Mouse (Mus musculus) induced T-regulatory cell, adult 2 months (primary cell): Measurements from ENCODE around the gene Rhox13.
A peak's percentile ranks its signal among the peaks of the same experiment; 100 is the strongest.

Experiments
- DNase-seq: peaks from one replicate; pipeline ENCODE4 v3.0.0-alpha.2; 2012; ENCODE audit warnings: low read depth

The Rhox13 gene

DNA sequence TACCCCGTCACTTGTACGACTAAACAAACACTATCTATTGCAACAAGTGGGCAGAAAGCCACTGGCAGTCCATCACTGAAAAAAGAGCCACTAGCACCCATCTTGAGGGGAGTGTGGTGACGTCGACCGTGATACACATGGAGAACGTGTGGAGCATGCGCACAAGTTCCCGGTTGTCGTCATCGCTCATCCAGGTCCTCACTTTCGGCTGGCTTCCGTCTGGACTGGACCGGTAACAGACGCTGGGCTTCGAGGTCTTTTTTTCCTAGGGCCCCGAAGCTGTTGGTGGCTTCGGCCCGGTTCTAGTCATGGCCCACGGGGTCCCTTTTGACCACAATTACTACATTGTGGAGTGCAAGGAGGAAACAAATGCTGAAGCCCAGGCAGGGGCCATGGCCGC is at the start of gene Rhox13:
Gene Rhox13, plus strand, starts transcription at position 238 of the 400 bp plus-strand sequence.
- DNase-seq, result no peak

DNA sequence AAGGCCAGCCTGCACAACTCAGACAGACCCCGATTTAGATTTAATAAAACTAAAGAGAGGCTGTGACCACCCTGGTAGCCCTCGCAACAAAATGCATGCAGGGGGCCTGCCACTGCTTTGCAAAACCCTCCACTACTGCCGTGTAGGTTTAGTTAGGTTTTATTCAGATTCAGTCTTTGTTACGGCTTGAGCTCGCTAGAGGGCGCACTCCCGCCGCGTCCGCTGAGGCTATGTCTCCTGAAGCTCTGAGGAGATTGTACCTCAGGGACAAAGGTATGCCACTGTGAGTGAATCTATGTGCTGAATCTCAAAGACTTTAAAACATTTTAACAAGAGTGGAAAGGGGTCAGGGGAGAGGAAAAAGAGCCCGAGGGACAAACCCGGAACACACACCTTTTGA is 36.8 kb upstream of the Rhox13 start:
- peak; percentile 24 for DNase-seq

DNA sequence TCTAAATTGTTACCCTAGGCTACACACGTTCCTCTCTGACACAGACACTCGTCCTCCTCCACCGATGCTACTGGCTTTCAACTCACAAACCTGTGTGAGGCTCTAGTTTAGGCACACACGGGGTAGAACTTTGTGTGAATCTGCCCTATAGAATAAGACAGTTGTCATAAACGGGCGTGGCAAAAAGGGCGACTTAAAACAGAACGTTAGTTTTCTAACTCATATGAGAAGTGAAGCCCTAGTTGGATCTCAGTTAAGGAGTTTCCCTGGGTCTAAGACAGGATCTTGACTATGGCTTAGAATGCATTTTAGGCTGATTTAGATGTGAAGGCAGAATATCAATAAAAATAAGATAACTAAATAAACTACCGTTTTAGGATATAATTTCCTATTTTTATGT is 36.0 kb upstream of the Rhox13 start, which contains the start of gene Rhox11:
Gene Rhox11, minus strand, starts transcription at position 101 of the 400 bp plus-strand sequence.
- no peak for DNase-seq

DNA sequence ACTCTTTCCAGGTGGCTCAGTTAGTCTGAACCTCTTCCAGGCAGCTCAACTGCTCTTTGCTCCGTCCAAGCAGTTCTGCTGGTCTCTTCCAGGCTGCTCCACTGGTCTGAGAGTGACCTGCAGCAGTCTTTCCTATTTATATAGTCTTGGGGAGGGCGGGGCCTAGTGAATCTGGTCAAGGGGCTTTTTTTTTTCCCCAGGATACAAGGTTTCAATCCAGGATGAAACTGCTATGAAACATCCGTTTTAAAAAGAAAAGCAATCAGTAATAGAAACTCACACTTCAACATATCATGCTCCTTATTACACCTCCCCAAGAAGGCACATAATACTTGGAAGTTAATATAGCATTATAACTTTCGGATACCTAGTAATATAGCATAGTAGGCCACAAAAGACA is 10.2 kb upstream of the Rhox13 start, which contains the start of gene Rhox12:
Gene Rhox12, minus strand, starts transcription at position 101 of the 400 bp plus-strand sequence.
- no peak for DNase-seq

DNA sequence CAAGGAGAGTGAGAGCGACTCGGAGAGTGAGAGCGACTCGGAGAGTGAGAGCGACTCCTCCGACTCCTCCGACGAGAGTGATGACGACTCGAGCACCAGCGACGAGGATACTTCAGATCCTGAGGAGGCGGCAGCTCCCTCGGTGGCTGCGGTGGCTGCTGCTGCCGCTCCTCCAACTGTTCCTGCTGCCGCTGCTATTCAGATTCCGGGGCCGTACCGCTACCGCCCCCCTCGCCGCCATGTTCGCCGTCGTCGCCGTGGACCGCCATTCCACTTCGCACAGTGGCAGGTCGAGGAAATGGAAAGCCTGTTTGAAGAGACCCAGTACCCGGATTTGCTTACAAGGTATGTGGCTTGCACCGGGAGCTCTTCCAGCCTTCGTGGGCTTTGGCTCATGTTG is 459 bp downstream of the Rhox13 start:
- no peak for DNase-seq

DNA sequence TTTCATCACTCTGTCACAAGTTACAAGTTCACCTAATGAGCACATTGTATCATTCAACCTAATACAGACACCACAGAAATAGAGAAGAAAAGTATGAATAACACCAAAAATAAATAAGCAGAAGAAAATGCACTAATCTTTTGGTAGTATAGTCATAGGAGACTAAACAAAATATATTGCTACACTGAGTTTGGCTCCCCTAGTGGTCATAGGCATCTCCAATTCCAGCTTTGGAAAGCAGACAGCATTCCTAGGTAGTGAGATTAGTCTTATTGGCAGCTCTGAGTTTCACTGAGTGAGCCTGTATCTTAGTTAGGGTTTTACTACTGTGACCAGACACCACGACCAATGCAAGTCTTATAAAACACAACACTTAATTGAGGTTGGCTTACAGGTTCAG is 38.1 kb downstream of the Rhox13 start:
- no peak for DNase-seq

DNA sequence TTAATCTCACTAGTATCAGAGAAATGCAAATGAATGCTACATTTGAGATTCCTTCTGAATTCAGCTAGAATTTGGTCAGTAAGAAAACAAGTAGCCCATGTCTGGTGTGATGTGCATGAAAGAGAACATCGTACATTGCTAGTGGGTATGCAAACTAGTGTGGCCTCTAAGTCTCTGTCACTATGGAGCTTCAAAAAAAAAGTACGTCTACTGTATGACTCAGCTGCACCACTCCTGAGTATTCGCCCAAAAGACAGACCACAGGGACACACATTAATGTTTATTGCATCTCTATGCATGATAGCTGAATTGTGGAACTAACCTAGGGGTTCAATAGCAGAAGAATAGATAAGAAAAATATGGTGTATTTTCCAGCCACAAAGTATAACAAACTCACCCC is 44.3 kb downstream of the Rhox13 start:
- DNase-seq, result no peak

DNA sequence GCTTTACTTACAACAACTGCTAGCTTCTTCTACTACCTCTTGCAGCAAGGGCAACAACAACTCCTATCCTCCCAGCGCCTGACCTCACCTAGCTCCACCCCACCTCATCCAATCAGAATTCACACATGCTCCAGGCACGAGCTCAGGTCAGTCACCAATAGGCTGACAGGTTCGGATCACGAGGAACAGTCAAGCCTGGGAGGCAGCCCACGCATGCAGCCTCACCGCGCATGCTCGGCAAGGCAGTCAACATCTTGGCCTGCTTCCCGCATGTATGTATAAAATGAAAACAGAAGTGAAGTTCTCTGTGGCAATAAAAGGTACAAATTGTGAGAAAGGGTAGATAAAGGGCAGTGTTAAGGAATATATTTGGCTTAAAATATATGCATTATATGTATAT is 45.0 kb downstream of the Rhox13 start:
- DNase-seq, result no peak

DNA sequence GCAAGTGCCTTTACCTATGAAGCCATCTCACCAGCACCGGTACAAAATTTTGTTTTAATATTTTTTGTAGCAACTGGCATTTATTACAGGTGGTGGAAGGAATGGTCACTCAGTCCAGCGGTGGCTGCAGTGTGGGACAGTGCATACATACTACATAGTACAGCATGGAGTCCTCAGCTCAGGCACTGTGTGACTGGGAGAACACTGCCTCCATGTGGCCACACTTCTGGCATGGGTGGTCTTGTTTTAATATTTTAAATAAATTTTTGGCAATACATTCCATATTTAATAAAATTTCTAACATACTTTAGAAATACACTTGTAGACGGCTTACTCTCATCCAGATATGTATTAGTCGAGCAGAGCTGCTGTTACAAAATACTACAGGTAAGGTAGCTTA is 45.6 kb downstream of the Rhox13 start:
- DNase-seq, result no peak
